Mouse (Mus musculus) cerebellum, adult 11-12 months (tissue): ENCODE data around the gene Psd4.

Experiments used
- DNase-seq: peaks from one replicate; pipeline ENCODE4 v3.0.0; 2022

Psd4 gene

DNA sequence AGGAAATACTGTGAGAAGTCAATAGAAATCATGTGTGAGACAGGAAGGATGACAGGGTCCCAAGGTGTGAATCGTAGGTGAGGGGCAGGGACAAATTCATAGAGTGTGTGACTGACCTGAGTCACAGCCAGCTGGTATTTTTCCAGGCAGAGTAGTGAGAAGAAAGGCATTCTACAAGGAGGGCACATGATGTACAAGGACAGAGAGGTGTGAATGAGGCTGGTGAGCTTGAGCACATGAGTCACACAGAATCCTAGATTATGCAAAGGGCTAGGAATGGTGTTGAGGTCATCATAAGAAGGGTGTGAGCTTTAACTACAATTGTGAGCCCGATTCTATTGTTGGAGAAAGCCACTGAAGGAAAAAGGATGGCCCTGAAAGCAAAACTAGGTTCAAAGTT is 72.7 kb downstream of the Psd4 start:
- DNase-seq = no peak

- DNase-seq = no peak
These were observed 74.5 kb downstream of the Psd4 start for GRCm38 (mm10) chr2:24441899-24442298.

GRCm38 (mm10) chr2:24442303-24442925 is 75.0 kb downstream of the Psd4 start:
- no peak for DNase-seq

- DNase-seq = no peak
These were observed 75.9 kb downstream of the Psd4 start for GRCm38 (mm10) chr2:24443256-24443790.

- no peak for DNase-seq
These were observed 81.7 kb downstream of the Psd4 start for GRCm38 (mm10) chr2:24449111-24449510.

DNA sequence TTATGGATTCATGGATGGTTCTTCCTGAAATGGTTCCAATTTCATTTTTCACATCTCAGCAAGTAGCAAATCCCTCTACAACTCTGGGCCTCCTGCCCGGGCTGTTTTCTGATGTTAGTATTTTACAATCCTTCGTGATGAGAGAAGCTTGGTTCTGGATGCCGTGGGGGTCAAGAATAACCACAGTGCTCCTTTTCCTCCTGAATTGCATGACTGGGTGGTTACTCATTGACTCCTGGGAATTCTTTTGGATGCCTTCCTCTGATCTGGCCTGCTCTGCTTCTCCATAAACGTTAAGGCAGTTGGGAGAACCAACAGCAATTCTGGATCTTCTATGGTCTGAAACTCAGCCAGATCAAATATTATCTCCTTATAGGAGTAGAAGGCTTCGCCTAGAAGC is 85.8 kb downstream of the Psd4 start:
- DNase-seq = no peak

DNA sequence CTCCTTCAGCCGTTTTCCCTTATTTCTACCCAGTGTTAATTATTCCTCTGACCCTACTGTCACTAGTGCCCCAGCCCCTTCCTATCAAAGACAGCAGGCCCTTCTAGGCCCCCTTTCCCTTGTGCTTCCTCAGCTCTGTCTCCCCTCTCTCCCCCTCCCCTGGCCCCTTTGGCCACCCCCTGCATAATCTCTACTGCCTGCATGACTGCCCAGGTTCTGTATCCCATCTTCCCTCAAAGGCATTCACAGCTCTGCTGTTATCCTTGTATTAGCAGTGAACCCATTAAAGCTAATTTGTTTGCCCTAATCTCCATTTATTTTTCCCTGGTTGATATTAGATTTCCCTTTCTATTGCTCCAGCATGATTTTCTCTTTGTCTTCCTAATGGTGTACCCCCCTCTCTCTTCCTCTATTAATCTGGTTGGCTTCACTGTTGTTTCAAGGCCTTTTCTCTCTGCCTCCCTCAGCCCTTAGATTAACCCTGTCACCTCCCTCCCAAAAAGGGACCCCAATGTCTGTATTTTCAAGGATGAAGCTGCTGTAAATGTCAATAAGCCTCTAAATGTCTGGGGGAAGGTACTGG is 87.1 kb downstream of the Psd4 start:
- no peak for DNase-seq

DNA sequence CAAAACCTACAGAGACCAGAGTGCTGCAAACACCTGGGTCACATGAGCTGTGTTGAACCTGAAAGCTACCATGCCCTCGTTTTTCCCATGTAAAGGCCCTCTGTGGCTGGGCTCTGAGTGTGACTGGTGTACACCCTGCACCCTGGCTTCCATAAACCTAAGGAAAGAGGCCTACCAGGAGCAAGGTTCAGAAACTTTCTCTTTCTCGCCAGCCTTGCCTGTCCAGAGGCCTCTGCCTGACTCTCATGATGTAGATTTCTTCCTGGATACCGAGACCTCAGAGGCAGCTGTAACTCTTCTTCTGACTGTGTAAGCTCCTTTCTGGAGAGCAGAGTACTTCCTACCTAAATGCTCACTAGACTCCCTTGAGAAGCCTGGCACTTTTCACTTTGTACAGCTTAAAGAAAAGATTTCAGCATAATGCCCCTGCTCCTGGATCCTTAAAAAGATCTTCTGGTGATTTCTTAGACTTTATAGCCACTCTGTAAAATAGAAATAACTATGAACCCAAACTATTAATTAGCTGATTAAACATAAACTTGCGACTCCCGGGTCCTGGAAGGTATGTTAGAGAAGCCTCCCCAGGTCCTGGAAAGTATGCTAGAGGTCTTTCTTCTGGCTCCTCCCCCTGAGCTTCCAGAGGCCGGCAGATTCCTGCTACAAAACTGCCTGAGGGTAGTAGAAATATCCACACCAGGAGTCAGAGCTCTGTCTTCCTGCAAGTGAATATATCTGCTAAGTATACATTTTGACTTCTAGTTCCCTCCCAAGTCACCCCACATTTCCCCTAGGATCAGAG is 87.9 kb downstream of the Psd4 start:
- no peak for DNase-seq

GRCm38 (mm10) chr2:24456841-24457240 is 89.5 kb downstream of the Psd4 start:
- no peak for DNase-seq

- no peak for DNase-seq
These were observed 92.9 kb downstream of the Psd4 start for GRCm38 (mm10) chr2:24460112-24460807.

GRCm38 (mm10) chr2:24460808-24461127 is 93.4 kb downstream of the Psd4 start:
- DNase-seq = no peak
